Mouse (Mus musculus) myocyte (in vitro differentiated cells): ENCODE results near the gene H2afz. TPM values are rescaled to one million over a fixed set of nuclear protein-coding genes. Genes with fewer than 3 reads are reported as not detected.
"Not testable (repeated sequence)": the region's sequence is repeated elsewhere in the genome, so short reads cannot be mapped to it uniquely, and the experiment has no call there.

Experiments
- H3K27me3 ChIP-seq: one replicate; pipeline ENCODE4 v1.6.1; 2011; ENCODE audit not compliant: control insufficient read depth, insufficient read depth, insufficient read length
- H3K36me3 ChIP-seq: one replicate; pipeline ENCODE4 v1.6.1; 2011; ENCODE audit not compliant: control insufficient read depth, insufficient read depth
- H3K4me2 ChIP-seq: one replicate; pipeline ENCODE4 v1.6.1; 2011; ENCODE audit warnings: low read depth, control low read depth
- H3K4me3 ChIP-seq: one replicate; pipeline ENCODE4 v1.5.1; 2011; ENCODE audit warnings: mild to moderate bottlenecking, control low read depth, moderate library complexity
- H3K79me2 ChIP-seq: one replicate; pipeline ENCODE4 v1.6.1; 2011; ENCODE audit not compliant: control insufficient read depth, insufficient read depth
- H3ac ChIP-seq: one replicate; pipeline ENCODE4 v1.6.1; 2011; ENCODE audit not compliant: control insufficient read depth, insufficient read length
- CEBPB ChIP-seq: IDR thresholded peaks from 2 replicates; pipeline ENCODE4 v1.6.1; 2011; ENCODE audit warnings: mild to moderate bottlenecking, moderate library complexity; ENCODE audit not compliant: poor library complexity, insufficient read depth, severe bottlenecking
- E2F4 ChIP-seq: IDR thresholded peaks from one replicate; pipeline ENCODE4 v1.6.1; 2011; ENCODE audit warnings: mild to moderate bottlenecking, control low read depth, moderate library complexity; ENCODE audit not compliant: insufficient read depth
- MAX ChIP-seq: IDR thresholded peaks from one replicate; pipeline ENCODE4 v1.6.1; 2011; ENCODE audit warnings: low read depth, mild to moderate bottlenecking, control low read depth
- MYOD1 ChIP-seq, 3 experiments: IDR thresholded peaks; one replicate each; pipeline ENCODE4 v1.6.1; 2011; ENCODE audit warnings: control low read depth in 2 of 3, low read depth in 2 of 3, mild to moderate bottlenecking in 2 of 3, moderate library complexity in 1 of 3; ENCODE audit not compliant: insufficient read length in 2 of 3, control insufficient read depth in 1 of 3
- MYOG ChIP-seq, 3 experiments: IDR thresholded peaks; one replicate each; pipeline ENCODE4 v1.6.1; 2011; ENCODE audit warnings: control low read depth in 2 of 3, low read depth in 2 of 3, mild to moderate bottlenecking in 2 of 3; ENCODE audit not compliant: insufficient read length in 2 of 3, control insufficient read depth in 1 of 3, insufficient read depth in 1 of 3
- POLR2A ChIP-seq: IDR thresholded peaks from one replicate; pipeline ENCODE4 v1.6.1; 2011; ENCODE audit warnings: low read depth, mild to moderate bottlenecking, control low read depth, moderate library complexity; ENCODE audit not compliant: insufficient read length
- POLR2AphosphoS2 ChIP-seq: IDR thresholded peaks from one replicate; pipeline ENCODE4 v1.6.1; 2011; ENCODE audit warnings: low read depth, control low read depth; ENCODE audit not compliant: insufficient read length
- REST ChIP-seq: IDR thresholded peaks from one replicate; pipeline ENCODE4 v1.6.1; 2011; ENCODE audit warnings: mild to moderate bottlenecking, control low read depth, moderate library complexity; ENCODE audit not compliant: insufficient read depth, insufficient read length
- SRF ChIP-seq: IDR thresholded peaks from one replicate; pipeline ENCODE4 v1.6.1; 2011; ENCODE audit warnings: low read depth; ENCODE audit not compliant: control insufficient read depth, insufficient read length
- TCF12 ChIP-seq: IDR thresholded peaks from one replicate; pipeline ENCODE4 v1.6.1; 2011; ENCODE audit warnings: mild to moderate bottlenecking, control low read depth; ENCODE audit not compliant: poor library complexity, insufficient read depth, severe bottlenecking
- TCF3 ChIP-seq: IDR thresholded peaks from one replicate; pipeline ENCODE4 v1.6.1; 2011; ENCODE audit warnings: low read depth, control low read depth; ENCODE audit not compliant: insufficient read length
- USF1 ChIP-seq: IDR thresholded peaks from one replicate; pipeline ENCODE4 v1.6.1; 2011; ENCODE audit warnings: low read depth, mild to moderate bottlenecking, control low read depth, moderate library complexity
- polyA plus RNA-seq: library from polyadenylated mRNA; unstranded; fragments of >200 nt; fragmentation: generic; extraction: Trizol; gene quantifications from one replicate; pipeline ENCODE4 v1.2.1, GENCODE M21; 2012; ENCODE audit warnings: missing spikeins

Gene H2afz
- polyA plus RNA-seq, 1 experiment = 1,333 TPM

DNA sequence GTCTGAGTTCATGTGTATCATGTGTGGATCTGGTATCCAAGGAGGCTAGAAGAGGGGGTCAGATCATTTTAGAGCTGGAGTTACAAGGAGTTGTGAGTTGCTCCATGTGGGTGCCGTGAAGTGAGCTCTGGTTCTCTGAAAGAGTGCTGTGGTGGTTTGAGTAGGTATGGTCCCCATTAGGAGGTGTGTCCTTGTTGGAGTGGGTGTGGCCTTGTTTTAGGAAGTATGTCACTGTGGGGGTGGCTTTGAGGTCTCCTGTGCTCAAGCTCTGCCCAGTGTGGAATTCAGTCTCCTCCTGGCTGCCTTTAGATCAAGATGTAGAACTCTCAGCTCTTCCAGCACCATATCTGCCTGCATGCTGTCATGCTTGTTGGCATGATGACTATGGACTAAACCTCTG, 21.3 kb upstream of the H2afz start:
- no peak overlapping the region for H3K4me2 ChIP-seq

DNA sequence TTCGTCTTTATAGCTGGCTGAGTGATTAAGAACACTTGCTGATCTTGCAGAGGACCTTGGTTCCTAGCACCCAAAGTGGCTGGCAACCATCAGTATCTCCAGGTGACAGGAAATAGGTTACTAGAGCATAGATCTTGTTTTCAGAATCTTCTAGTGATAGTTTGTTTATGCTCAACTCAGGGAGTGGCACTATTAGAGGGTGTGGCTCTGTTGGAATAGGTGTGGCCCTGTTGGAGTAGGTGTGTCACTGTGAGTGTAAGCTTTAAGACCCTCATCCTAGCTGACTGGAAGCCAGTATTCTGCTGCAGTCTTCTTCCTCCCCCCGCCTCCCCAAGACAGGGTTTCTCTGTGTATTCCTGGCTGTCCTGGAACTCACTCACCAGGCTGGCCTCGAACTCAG, 20.0 kb upstream of the H2afz start:
- Histone ChIP-seq H3K27me3 (no peaks in the 10 kb centered on the region), H3K36me3 (no peaks in the 10 kb centered on the region), H3K4me2 (no peak overlapping the region), H3ac (no peak overlapping the region), H3K4me3 (no peak overlapping the region), H3K79me2 (no peaks in the 10 kb centered on the region)
- TF ChIP-seq TCF12 = no peak
- TF ChIP-seq SRF = no peak
- TF ChIP-seq POLR2A = no peak
- no peak for TF ChIP-seq MYOD1 (IDR thresholded peaks at IDR 0.05; ENCODE audit: control insufficient read depth in 1 of 3, insufficient read length in 2 of 3, low read depth in 2 of 3)
- no peak for TF ChIP-seq CEBPB
- no peak for TF ChIP-seq MAX
- TF ChIP-seq REST = no peak
- TF ChIP-seq TCF3 = no peak
- no peak for TF ChIP-seq MYOG (IDR thresholded peaks at IDR 0.05; ENCODE audit: control insufficient read depth in 1 of 3, insufficient read depth in 1 of 3, insufficient read length in 2 of 3, low read depth in 2 of 3)
- TF ChIP-seq E2F4 = no peak
- TF ChIP-seq USF1 = no peak
- no peak for TF ChIP-seq POLR2AphosphoS2

More for the DNA sequence above, 21.3 kb upstream of the H2afz start:
- H3K36me3 ChIP-seq = no peaks in the 10 kb centered on the region
- H3K79me2 ChIP-seq = no peaks in the 10 kb centered on the region
- H3K27me3 ChIP-seq = no peaks in the 10 kb centered on the region
- TF ChIP-seq USF1 = no peak
- H3ac ChIP-seq = no peak overlapping the region
- H3K4me3 ChIP-seq = no peak overlapping the region

DNA sequence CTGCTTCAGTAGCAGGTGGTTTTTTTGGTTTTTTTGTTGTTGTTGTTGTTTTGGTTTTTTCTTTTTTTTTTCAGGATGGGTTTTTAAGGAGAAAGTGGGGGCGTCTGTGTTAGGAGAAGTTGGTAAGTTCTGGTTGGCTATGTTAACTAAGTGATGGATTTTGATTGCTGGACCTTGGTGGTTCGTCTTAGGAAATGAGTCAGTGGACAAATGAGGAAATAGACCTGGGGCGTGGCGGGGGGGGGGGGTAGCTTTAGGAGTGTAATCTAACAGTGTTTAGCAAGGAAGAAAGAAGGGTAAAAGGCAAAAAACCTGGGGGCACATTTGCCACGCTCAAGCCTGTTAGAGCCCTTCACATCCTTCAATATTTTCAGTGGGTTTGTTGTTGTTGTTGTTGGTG, 17.7 kb upstream of the H2afz start:
- no peak overlapping the region for H3ac ChIP-seq
- no peaks in the 10 kb centered on the region for H3K27me3 ChIP-seq
- no peaks in the 10 kb centered on the region for H3K36me3 ChIP-seq
- H3K4me2 ChIP-seq = no peak overlapping the region
- TF ChIP-seq CEBPB = no peak
- no peak for TF ChIP-seq TCF3
- no peak for TF ChIP-seq MAX
- TF ChIP-seq MYOG (IDR thresholded peaks at IDR 0.05; ENCODE audit: control insufficient read depth in 1 of 3, insufficient read depth in 1 of 3, insufficient read length in 2 of 3, low read depth in 2 of 3) = no peak
- H3K79me2 ChIP-seq = no peaks in the 10 kb centered on the region
- H3K4me3 ChIP-seq = no peak overlapping the region

DNA sequence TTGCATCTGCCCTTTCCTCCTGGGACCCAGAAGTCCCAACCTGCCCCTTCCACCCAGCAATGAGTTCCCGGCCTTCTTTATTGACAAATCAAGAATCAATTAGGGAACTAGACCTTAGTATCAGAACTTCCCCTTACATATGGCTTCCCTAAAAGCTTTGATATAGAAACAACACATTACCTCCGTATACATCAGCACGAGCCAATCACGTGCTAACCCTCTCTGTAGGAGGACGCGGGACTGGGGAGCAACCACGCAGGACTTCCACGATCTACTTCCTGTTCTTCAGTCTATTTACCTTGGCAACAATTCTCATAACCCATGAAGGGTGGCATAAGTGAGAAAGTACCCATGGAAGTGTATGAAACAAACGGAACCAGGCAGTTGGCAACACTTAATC, 15.9 kb upstream of the H2afz start:
- no peaks in the 10 kb centered on the region for H3K36me3 ChIP-seq
- H3K79me2 ChIP-seq = no peaks in the 10 kb centered on the region
- H3K27me3 ChIP-seq = no peaks in the 10 kb centered on the region
- TF ChIP-seq MYOD1 (IDR thresholded peaks at IDR 0.05; ENCODE audit: control insufficient read depth in 1 of 3, insufficient read length in 2 of 3, low read depth in 2 of 3) (no peak), CEBPB (no peak), USF1 (no peak), TCF12 (no peak)
- H3ac ChIP-seq = no peak overlapping the region
- H3K4me3 ChIP-seq = no peak overlapping the region
- H3K4me2 ChIP-seq = no peak overlapping the region

DNA sequence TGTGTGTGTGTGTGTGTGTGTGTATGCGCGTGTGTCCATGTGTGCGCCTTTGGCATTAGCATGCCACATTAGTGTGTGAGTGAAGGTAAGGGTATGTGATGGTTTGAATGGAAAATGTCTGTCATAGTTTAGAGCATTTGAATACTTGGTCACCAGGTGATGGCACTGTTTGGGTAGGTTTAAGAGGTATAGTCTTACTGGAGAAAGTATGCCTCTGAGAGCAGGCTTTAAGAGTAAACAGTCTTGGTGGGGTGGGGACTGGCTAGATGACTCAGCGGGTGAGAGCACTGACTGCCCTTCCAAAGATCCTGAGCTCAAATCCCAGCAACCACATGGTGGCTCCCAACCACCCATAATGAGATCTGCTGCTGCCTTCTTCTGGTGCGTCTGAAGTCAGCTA, 14.6 kb upstream of the H2afz start:
- no peak overlapping the region for H3K4me3 ChIP-seq
- no peak for TF ChIP-seq USF1
- TF ChIP-seq MAX = no peak
- no peak for TF ChIP-seq REST
- no peak for TF ChIP-seq TCF12
- TF ChIP-seq MYOG (IDR thresholded peaks at IDR 0.05; ENCODE audit: control insufficient read depth in 1 of 3, insufficient read depth in 1 of 3, insufficient read length in 2 of 3, low read depth in 2 of 3) = no peak
- TF ChIP-seq CEBPB = no peak
- no peak for TF ChIP-seq POLR2A
- TF ChIP-seq SRF = no peak
- no peak for TF ChIP-seq POLR2AphosphoS2
- TF ChIP-seq E2F4 = no peak

DNA sequence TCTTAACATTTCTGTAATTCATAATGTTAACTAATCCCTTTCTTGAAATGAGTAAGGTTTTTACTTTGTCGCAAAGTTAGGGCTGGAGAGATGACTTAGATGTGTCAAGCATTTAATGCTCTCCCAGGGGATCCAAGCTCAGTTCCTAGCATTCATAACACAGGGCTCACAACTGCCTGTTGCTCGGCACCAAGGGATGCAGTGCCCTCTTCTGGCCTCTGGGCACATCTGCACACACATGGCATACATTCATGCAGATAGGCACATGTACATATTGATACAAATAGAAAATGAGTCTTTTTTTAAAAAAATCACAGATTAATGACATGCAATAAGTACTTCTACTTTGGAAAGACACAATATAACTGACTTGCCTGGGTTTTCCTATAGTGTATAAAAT, 13.1 kb upstream of the H2afz start:
- H3K27me3 ChIP-seq = no peaks in the 10 kb centered on the region
- TF ChIP-seq TCF3 = no peak
- no peak for TF ChIP-seq MYOD1 (IDR thresholded peaks at IDR 0.05; ENCODE audit: control insufficient read depth in 1 of 3, insufficient read length in 2 of 3, low read depth in 2 of 3)
- no peak for TF ChIP-seq MYOG (IDR thresholded peaks at IDR 0.05; ENCODE audit: control insufficient read depth in 1 of 3, insufficient read depth in 1 of 3, insufficient read length in 2 of 3, low read depth in 2 of 3)
- no peak for TF ChIP-seq SRF
- no peak for TF ChIP-seq MAX
- no peak for TF ChIP-seq POLR2A
- TF ChIP-seq USF1 = no peak
- H3ac ChIP-seq = no peak overlapping the region
- H3K4me3 ChIP-seq = no peak overlapping the region
- no peaks in the 10 kb centered on the region for H3K36me3 ChIP-seq
- H3K79me2 ChIP-seq = no peaks in the 10 kb centered on the region
- H3K4me2 ChIP-seq = no peak overlapping the region

More for the DNA sequence above, 14.6 kb upstream of the H2afz start:
- H3K4me2 ChIP-seq = no peak overlapping the region
- H3K36me3 ChIP-seq = no peaks in the 10 kb centered on the region
- no peaks in the 10 kb centered on the region for H3K27me3 ChIP-seq
- H3ac ChIP-seq = no peak overlapping the region
- no peaks in the 10 kb centered on the region for H3K79me2 ChIP-seq

DNA sequence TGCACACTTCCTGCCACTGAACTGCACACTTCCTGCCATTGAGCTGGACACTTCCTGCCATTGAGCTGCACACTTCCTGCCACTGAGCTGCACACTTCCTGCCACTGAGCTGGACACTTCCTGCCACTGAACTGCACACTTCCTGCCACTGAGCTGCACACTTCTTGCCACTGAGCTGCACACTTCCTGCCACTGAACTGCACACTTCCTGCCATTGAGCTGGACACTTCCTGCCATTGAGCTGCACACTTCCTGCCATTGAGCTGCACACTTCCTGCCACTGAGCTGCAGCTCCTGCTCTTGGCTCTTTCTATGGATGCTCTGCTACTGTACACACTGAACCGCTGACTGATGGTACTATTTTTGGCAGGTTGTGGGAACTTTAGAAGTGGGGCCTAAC, 11.3 kb upstream of the H2afz start:
- H3K4me3 ChIP-seq, H3K27me3 ChIP-seq, H3ac ChIP-seq, H3K4me2 ChIP-seq, H3K79me2 ChIP-seq, H3K36me3 ChIP-seq: not testable (repeated sequence)
